Mouse (Mus musculus) C2C12 (cell line): ENCODE measurements around the gene Akap2. TPM values are rescaled to one million over a fixed set of nuclear protein-coding genes. Genes with fewer than 3 reads are reported as not detected.

ENCODE experiments used
- H3K27me3 ChIP-seq: one replicate; pipeline ENCODE4 v1.6.1; 2011; ENCODE audit not compliant: control insufficient read depth, insufficient read depth, insufficient read length
- H3K36me3 ChIP-seq: one replicate; pipeline ENCODE4 v1.6.1; 2011; ENCODE audit not compliant: control insufficient read depth, insufficient read depth
- H3K4me3 ChIP-seq: one replicate; pipeline ENCODE4 v1.5.1; 2011; ENCODE audit warnings: mild to moderate bottlenecking, control low read depth; ENCODE audit not compliant: poor library complexity, insufficient read depth, severe bottlenecking
- H3K79me2 ChIP-seq: one replicate; pipeline ENCODE4 v1.6.1; 2011; ENCODE audit not compliant: control insufficient read depth, insufficient read depth
- H3K79me3 ChIP-seq: one replicate; pipeline ENCODE4 v1.6.1; 2011; ENCODE audit warnings: low read depth, control low read depth
- H3ac ChIP-seq: one replicate; pipeline ENCODE3; 2011; ENCODE audit warnings: low read depth; ENCODE audit not compliant: control insufficient read depth, insufficient read length
- CEBPB ChIP-seq: IDR thresholded peaks from one replicate; pipeline ENCODE4 v1.6.1; 2011; ENCODE audit warnings: low read depth, mild to moderate bottlenecking, control low read depth, moderate library complexity
- CTCF ChIP-seq: IDR thresholded peaks from one replicate; pipeline ENCODE4 v1.5.1; 2011; ENCODE audit not compliant: control insufficient read depth, insufficient read depth, insufficient read length
- FOSL1 ChIP-seq: IDR thresholded peaks from one replicate; pipeline ENCODE4 v1.8.0; 2011; ENCODE audit warnings: mild to moderate bottlenecking, low read length; ENCODE audit not compliant: poor library complexity, insufficient read depth, severe bottlenecking
- MAX ChIP-seq: IDR thresholded peaks from one replicate; pipeline ENCODE4 v1.6.1; 2011; ENCODE audit warnings: mild to moderate bottlenecking, control low read depth
- MYOD1 ChIP-seq: IDR thresholded peaks from one replicate; pipeline ENCODE4 v1.6.1; 2011; ENCODE audit warnings: low read depth; ENCODE audit not compliant: control insufficient read depth, insufficient read length
- MYOG ChIP-seq: IDR thresholded peaks from one replicate; pipeline ENCODE4 v1.6.1; 2011; ENCODE audit not compliant: control insufficient read depth, insufficient read length; ENCODE audit errors: extremely low read depth
- USF1 ChIP-seq: IDR thresholded peaks from one replicate; pipeline ENCODE4 v1.6.1; 2011; ENCODE audit warnings: low read depth, mild to moderate bottlenecking, control low read depth, moderate library complexity
- polyA plus RNA-seq: library from polyadenylated mRNA; unstranded; fragments of >200 nt; fragmentation: generic; extraction: Trizol; gene quantifications from one replicate; pipeline ENCODE4 v1.2.1, GENCODE M21; 2012; ENCODE audit warnings: missing spikeins

Akap2 gene
- polyA plus RNA-seq, 1 experiment, result 37.0 TPM

DNA sequence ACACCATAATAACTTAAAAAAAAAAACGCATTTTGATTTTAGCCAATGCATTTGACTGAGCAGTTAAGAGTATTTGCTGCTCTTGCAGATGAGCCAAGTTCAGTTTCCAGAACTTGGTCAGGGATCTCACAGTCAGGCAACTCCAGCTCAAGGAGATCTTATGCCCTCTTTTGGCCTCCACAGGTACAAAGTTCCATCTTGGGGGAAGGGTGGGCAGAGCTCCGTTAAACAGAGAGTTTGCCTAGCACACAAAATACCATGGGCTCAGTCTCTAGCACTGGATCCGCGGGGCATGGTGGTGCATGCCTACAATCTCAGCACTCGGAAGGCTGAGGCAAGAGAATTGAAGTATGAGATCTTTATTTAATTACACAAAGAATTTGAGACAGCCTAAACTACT, 14.9 kb downstream of the Akap2 start:
- Histone ChIP-seq H3K36me3 (peaks cover under 1% of the 10 kb centered on the region), H3K79me3 (no peaks in the 10 kb centered on the region), H3K4me3 (no peak overlapping the region), H3ac (no peak overlapping the region), H3K79me2 (no peaks in the 10 kb centered on the region), H3K27me3 (no peaks in the 10 kb centered on the region)
- TF ChIP-seq CTCF (no peak), USF1 (no peak), MAX (no peak), CEBPB (no peak), MYOG (no peak), MYOD1 (no peak), FOSL1 (no peak)

GRCm38 (mm10) chr4:57733445-57733844, 16.0 kb downstream of the Akap2 start:
- Histone ChIP-seq H3K36me3 (peaks cover 3% of the 10 kb centered on the region), H3K4me3 (no peak overlapping the region), H3ac (no peak overlapping the region), H3K79me3 (no peaks in the 10 kb centered on the region), H3K79me2 (no peaks in the 10 kb centered on the region), H3K27me3 (no peaks in the 10 kb centered on the region)
- TF ChIP-seq MAX, result no peak
- TF ChIP-seq MYOG, result no peak

- Histone ChIP-seq H3K4me3 (no peak overlapping the region), H3ac (no peak overlapping the region), H3K27me3 (no peaks in the 10 kb centered on the region), H3K36me3 (peaks cover 3% of the 10 kb centered on the region), H3K79me3 (no peaks in the 10 kb centered on the region), H3K79me2 (no peaks in the 10 kb centered on the region)
- TF ChIP-seq MAX (peak; percentile 33), FOSL1 (peak; percentile 79), CEBPB (no peak), USF1 (no peak), MYOG (no peak), MYOD1 (peak; percentile 63), CTCF (no peak)
These were observed 18.0 kb downstream of the Akap2 start for GRCm38 (mm10) chr4:57735426-57735825.

DNA sequence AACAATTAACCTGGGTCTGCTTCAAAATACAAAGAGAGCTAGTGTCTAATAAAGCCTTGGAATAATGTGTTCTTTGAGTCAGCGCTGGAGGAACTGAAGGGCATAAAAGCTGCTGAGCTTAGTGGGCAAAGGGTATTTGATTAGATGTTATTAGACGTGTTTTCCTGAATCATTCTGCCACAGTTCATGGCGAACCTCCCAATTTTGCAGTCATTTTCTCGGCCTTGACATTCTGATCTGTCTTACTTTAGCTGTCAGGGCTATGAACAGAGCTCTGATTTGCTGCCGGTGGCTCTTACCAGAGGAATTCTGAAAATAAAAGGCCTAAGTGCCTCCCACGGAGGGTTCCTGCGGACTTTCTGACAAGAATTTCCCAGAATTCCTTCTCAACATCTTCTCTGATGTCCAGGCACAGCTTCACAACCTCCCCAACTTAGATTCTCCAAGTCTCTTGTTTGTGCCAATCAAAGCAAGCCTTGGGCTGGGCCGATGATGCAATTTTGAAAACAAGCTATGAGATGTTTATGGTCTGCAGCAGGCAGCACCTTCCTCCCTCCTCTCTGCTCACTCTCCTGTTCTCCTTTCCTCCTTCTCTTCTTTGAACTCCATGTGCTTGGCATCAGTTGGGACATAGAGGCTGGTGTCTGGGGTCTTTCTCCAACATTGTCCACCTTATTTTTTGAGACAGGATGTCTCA, 21.5 kb downstream of the Akap2 start:
- Histone ChIP-seq H3ac (no peak overlapping the region), H3K79me3 (no peaks in the 10 kb centered on the region), H3K36me3 (peaks cover 3% of the 10 kb centered on the region), H3K79me2 (no peaks in the 10 kb centered on the region), H3K27me3 (no peaks in the 10 kb centered on the region), H3K4me3 (no peak overlapping the region)
- TF ChIP-seq MYOG (no peak), MAX (no peak), CEBPB (no peak), USF1 (no peak), FOSL1 (no peak), MYOD1 (no peak), CTCF (no peak)

DNA sequence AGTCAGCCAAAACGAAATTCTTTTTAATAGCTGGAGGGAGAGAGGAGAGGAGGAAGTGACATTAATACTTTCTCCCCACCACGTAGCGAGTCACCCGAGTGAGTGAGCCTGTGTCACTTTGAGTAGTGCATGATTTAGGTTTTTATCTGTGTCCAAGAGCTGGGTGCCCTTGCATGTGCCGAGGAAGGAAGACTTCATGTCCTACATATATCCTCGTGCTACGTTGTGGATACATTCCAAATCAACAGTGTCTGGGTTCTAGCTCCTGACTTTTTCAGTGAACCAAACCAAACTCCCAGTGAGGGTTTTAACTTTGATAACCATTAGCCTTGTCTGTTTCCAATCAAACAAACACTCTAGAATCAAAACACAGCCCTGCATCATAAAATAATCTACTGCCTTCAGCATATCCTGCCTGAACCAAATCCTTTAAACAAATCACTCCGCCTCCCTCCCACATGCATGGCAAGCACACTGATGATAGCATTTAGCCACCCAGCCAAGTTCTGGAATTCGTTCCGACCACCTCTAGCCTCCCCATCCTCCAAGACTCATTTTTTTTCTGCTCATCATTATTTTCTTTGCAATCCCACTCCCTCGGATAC, 26.0 kb downstream of the Akap2 start:
- TF ChIP-seq MYOG (no peak), MAX (no peak), USF1 (no peak), CTCF (no peak), FOSL1 (no peak), MYOD1 (no peak), CEBPB (no peak)
- no peak overlapping the region for H3ac ChIP-seq
- no peaks in the 10 kb centered on the region for H3K36me3 ChIP-seq

GRCm38 (mm10) chr4:57750651-57751050, 33.2 kb downstream of the Akap2 start:
- H3K4me3 ChIP-seq, result no peak overlapping the region
- H3K79me3 ChIP-seq, result no peaks in the 10 kb centered on the region
- no peaks in the 10 kb centered on the region for H3K27me3 ChIP-seq
- no peaks in the 10 kb centered on the region for H3K36me3 ChIP-seq
- H3ac ChIP-seq, result no peak overlapping the region
- TF ChIP-seq CTCF (no peak), FOSL1 (no peak), MYOD1 (no peak), MAX (no peak), MYOG (no peak)
- no peaks in the 10 kb centered on the region for H3K79me2 ChIP-seq

More for the DNA sequence above, 26.0 kb downstream of the Akap2 start:
- no peaks in the 10 kb centered on the region for H3K27me3 ChIP-seq
- no peak overlapping the region for H3K4me3 ChIP-seq
- no peaks in the 10 kb centered on the region for H3K79me3 ChIP-seq
- H3K79me2 ChIP-seq, result no peaks in the 10 kb centered on the region
